Mouse (Mus musculus) right cerebral cortex, postnatal 4 days (tissue): ENCODE measurements around the gene Tmem184b.

ENCODE experiments used
- DNase-seq: peaks from one replicate; pipeline ENCODE4 v3.0.0-alpha.2; 2022

The Tmem184b gene

DNA sequence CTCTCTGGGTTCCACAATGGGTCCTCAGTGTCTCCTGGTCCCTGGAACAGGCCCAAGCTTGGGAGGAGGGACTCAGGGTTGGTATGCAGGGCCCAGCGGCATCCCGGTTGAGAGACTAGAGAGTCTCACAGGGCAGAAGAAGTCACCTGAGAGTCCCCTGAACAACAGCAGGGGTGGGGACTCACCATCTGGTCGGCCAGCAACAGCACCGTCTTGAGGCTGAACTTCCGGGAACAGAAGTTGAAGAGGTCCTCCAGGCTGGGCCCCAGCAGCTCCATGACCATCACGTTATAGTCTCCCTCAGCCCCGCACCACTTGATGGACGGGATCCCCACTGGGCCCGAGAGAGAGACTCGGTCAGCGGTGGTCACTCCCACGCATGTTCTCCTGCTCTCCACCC is 26.2 kb upstream of the Tmem184b start:
- no peak for DNase-seq

DNA sequence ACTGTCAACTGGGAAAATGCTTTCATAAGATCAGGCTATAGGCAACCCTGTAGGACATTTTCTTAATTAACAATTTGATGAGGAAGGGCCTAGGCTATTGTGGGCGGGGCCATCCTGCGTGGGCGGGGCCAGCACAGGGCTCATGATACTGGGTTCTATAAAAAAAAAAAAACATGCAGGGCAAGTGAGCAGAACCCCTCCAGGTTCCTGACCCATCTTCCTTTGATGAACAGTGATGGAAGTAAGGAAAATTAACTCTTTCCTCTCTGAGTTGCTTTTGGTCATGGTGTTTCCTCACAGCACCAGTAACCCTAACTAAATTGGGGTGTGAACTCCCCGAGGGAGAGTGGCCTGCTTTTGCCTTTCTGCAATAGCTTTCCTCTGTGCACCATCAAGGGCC is 25.2 kb upstream of the Tmem184b start:
- DNase-seq = no peak

DNA sequence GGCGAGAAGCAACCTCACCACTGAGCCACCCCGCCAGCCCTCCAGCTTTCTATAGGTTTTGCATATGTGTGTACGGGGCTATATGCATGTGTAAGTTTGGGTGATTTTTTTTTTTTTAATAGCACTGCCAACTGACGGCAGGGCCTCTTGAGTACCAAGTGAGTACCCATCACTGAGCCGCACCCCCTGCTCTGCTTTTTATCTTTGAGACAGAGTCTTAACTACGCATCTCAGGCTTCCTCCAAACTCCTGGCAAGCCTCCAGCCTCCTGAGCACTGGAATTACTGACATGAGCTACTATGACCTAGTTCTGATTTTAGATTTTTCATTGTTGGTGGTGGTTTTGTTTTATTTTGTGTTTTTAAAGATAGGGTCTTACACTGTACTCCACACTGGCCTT is 24.1 kb upstream of the Tmem184b start:
- no peak for DNase-seq

DNA sequence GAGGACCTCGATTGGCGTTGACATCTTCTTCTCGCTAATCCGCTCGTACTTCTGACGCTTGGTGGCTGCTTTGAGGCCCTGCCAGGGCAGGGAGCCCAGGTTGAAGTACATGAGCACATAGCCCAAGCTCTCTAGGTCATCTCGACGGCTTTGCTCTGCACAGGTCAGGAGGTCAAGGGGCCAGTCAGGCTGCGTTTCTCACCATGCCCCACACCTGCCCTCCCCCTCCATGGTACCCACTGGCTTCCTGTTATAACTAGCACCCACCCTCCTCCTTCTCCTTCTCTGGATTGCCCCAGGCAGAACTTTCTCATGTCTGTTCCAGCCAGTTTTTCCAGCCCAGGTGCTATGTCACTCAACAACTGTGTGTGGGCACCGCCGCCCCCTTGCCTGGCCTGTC is 22.1 kb upstream of the Tmem184b start:
- no peak for DNase-seq

DNA sequence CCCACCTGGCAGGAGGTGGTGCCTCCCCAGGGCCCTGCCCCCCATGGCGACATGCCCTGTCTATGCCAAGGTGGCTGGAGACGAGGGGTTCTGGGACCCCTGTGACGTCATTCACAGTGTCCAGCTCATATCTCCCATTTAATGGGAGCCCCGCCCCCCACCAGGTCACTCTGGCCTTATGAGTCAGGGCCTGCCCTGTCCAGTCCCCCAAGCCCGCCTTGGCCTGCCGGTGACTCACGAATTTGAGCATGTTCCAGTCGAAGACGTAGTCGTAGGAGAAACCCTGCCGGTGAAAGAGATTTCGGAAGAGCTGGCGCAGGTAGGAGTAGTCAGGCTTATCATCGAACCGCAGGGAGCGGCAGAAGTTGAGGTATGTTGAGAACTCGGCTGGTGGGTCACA is 21.2 kb upstream of the Tmem184b start:
- DNase-seq = no peak

DNA sequence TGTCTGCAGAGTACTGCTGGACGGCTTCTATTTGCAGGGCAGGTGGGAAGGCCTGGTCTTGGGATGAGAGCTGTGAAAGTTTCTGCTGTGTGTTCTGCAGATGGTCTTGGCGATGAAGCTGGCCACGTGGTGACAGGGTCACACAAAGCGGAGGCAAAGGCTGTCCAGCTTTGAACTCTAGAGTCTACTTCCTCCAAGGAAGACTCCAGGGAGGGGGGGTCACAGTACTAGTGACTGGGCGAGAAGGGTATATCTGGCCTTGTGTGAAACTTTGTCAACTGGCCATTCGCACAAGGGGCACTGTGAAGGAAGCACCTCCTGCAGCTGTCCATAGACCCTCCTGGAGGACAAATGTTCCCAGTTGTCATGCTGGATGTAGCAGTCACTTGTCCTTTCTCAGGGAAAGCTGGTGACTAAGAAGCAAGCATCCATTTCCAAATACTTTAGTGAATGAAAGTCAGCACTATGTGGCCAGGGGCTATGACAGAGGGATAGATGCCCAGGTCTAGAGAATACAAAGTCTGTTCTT is 19.4 kb upstream of the Tmem184b start:
- no peak for DNase-seq

DNA sequence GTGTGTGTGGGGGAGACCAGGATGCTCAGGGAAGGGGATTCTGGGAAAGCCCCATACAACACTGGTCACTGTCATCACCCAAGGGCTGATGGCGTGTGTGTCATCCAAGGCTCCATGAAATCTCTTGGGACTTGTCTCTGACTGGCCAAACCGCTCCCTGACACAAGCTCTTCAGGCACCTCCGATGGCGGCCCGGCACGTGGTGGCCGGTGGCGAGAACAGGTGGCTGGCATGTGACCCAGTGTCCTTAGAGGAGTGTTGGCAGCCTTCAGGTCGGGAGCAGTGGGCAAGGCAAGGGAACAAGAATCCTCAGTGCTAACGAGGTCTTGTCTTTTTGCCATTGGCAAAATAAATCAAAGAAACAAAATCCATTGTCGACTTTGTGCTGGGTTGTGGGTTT is 15.3 kb upstream of the Tmem184b start:
- no peak for DNase-seq

DNA sequence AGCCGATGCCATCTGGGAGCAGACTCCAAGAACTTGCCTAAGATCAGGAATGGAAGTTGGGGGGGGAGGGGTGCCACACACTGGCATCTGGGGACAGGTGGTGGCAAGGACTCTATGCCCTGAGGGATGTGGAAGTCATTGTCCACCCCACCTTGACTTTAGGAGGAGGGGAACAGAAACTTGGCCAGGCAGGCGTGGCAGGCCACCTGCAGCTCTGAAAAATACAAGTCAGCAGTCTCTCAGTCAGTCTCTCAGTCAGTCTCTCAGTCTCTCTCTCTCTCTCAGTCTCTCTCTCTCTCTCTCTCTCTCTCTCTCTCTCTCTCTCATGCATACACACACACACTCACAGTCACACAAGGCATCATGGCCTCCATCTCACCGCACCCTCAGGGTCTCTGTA is 14.9 kb upstream of the Tmem184b start:
- no peak for DNase-seq

DNA sequence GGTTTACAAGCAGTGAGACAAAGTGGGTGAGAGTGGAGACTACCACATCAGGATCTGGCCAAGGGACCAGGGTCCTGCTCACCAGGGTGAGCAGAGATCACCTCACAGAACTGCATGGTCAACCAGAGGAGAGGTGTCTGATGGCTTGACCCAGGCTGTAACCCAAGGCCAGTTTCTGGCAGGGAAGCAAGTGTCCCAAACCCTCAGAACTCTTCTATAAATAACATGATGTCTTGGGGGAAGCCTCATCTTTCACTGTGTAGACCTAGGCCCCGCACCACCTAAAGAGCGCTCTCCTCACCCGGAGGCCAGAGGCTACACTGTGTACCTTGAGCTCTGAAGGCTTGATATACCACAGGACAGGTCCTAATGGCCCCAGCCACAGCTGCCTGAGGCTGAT is 14.0 kb upstream of the Tmem184b start:
- DNase-seq = no peak

DNA sequence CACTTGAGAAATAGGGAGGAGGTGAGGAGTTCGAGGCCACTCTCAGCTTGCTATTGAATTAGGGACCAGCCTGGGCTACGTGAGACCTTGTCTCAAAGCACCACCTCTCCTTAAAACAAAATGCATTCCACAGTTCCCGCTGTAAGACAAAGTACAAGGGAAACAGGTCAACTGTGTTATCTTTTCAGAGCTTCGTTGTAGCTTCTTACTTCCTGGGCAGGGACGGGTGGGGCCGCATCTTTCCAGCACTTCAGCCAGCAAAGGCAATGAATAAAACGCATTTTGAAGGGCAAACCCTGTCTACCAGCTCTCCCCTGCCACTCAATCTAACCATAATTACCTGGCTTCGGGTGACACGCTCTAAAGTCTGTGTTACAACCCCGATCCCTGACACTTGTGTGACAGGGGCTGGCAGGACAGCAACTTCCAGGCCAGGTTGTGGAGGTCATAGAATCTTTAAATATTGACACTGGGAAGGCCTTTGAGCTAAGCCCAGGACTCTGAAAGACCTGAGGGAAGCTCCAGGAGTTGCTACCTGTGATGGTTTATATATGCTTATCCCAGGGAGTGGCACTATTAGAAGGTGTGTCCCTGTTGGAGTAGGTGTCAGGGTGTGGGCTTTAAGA is 13.2 kb upstream of the Tmem184b start:
- DNase-seq = no peak

DNA sequence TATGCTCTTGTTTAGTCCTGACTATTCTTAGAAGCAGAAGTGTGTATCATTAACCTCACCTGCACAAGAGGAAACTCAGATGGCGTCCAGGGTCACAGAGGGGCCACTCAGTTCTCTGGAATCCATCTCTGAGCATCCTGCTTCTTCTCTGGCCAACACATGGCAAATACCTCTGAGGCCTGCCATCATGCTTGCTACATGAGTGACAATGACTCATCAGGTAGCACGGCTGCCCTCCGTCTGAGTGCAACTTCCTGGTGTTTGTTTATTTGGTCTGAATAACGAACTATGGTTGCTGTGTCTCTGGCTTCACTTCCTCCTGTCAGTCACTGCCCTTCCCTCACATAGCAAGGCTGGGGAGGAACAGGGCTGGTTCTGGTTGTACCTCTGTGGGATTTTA is 11.1 kb upstream of the Tmem184b start:
- DNase-seq = no peak

DNA sequence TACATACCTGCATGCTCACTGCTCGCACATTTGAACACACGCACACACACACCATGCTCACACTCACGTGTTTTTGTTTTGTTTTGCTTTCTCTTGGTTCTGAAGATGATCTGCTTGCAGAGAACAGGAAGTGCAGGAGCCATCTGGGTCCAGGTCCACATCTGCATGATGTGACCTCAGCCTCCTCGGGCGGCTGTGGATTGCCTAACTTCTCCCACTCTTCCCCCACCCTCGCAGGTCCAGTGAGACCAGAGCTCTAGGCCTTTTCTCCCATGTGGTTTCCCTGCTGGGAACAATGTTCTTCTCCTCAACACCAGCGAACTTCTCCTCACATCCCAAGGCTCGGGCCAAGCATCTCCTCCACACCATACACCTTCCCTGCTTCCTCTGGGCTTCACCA is 10.4 kb upstream of the Tmem184b start:
- DNase-seq = no peak

DNA sequence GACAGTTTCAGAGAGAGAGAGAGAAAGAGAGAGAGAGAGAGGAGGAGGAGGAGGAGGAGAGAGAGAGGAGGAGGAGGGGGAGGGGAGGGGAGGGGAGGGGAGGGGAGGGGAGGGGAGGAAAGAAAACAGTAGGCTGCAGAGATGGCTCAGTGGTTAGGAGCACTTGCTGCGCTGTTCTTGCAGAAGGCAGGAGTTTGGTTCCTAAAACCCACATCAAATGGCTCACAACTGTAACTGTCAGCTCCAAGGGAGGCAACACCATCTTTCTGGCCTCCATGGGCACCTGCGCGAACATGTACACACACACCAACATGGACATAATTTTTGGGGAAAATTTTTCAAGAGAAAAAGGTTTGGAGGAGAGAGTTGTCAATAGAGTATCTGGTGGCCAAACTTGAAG is 9.8 kb upstream of the Tmem184b start:
- DNase-seq = no peak

DNA sequence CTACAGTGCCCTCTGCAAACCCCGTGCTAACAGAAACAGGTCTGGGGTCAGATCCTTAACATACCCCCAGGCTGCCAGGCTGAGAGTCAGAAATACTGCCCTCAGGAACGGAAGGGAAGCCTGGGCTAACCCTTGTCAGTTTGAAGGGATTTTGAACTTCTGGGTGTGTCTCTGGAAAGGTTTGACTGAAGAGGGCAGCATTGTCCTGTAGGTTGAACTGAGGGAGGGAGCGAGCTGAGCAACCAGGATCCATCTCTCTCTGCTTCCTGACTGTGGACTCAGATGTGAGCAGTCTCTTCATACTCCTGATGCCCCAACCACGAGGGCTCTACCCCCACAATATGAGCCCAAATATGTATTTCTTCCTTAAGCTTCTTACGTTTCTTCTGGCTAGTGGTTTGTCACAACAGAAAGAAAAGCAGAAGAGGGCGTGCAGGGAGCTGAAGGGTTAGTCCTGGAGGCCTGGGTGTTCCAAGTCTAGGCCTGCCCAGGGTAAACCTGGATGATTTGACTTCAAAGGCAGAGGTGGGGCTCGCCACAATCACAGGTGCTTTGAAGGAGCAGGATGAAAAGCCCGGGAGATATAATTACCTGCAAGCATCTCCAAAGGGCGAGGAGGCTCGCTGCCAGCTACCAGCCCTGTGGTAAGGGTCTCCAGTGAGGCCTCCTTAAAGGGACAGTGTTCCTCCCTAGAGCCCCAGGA is 8.1 kb upstream of the Tmem184b start:
- DNase-seq = no peak

DNA sequence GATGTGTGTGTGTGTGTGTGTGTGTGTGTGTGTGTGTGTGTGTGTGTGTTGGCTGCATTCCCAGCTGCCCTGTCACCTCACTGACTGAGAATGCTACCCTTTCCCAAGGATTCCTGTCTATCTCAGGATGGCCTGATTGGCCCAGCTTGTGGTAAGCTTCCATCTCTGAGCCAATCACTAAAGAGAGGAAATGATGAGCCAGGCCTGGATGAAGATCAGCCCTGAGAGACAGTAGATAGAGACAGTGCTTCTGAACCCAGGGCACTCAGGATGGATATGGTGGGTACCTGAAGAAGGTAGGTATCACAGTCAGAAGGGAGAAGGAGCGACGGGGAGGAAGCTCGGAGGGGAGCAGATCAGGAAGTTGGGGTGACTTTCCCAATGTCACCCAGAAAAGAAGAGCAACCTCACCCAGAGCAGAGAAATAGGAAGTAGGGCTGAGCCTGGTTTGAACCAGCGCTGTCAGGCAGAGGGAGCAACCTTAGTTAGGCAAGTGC is 5.8 kb upstream of the Tmem184b start:
- no peak for DNase-seq

DNA sequence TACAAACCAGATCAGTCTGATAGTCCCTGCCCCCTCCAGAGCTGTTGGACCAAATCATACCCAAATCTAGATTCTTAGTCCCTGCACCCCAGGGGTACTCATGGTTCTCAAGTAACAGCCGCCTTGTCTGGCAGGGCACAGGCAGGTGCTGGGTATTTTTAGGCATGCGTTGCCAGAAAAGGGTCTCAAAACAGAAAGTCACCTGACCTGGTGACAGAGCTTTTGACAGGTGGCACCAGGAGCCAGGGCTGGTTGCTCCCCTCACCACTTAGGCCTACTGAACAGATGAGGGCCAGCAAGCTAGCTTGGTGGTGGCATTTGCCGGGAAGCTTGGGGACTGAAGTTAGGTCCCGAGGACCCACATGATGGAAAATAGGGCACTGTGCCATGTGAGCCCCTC is 3.2 kb upstream of the Tmem184b start:
- DNase-seq = no peak

DNA sequence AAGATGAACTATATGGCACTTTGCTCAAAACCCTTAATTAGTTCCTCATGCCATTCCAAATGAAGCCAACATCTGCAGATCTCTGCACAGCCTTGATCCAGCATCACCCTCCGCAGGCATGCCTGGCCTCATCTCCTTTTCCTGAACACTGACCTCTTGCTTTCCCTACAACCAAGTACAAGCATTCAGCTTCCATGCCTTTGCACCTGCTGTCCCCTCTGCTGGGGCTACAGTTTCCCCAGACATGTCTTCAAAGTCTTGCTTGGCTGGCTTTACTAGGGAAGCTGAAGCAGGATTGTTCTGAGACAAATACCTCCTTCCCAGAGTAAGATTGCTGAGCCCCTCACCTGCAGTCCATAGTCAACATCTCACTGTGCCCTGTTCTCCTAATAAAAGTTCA is 908 bp upstream of the Tmem184b start:
- DNase-seq = no peak

DNA sequence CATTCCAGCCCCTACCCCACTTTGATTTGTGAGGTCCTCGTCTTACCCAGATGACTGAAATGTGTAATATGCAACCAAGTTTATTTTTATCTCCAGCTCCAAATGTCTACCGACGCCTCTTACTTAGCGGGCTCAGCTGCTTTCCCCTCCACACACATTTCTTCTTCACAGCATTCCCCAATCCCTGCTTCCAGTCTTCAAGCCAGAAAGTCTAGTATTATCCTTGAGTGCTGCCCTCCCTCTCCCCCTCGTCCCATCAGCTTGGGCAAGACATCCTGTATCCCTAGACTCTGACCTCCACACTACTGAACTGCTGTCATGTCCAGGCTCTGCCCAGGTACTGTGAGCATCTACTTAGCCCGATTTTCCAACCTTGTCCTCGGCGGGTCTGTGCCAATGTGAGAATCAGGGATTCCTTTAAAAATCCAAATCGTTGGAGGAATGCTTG is 418 bp upstream of the Tmem184b start:
- DNase-seq = no peak

DNA sequence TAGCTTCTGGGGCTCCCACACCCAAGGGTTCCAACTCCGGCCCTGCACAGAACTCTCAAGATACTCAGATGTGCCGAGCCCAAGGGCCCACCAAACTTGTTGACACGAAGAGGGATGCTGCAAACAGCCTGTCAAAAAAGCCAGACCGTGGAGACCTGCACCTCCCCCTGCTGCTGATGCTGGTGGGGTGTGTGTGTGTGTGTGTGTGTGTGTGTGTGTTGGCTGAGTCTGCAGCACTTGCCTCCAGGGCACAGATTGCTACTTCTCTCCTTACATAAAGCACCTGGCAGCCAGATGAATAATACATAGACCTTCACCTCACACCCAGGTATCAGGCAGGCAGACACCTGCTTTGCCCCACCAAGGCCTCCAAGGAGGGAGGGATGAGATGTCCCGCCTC is 1.2 kb downstream of the Tmem184b start:
- no peak for DNase-seq

DNA sequence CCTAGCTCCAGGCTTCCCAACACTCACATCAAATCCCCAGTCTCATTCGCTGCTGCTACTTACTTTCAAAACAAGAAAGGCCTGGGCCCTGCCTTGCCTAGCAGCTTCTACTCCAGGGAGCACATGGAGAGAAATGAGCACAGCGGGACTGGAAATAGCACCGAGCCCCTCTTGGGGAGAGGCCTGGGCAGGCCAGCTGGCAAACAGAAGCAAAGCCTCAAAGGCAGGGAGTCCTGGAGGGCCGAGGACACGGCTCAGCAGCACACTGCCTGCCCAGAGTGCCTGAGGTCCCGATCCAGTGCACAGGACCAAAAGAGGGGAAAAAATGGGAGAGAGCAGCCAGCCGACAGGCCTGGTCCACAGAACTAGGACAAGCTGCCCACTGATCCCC is 2.4 kb downstream of the Tmem184b start:
- DNase-seq = no peak

DNA sequence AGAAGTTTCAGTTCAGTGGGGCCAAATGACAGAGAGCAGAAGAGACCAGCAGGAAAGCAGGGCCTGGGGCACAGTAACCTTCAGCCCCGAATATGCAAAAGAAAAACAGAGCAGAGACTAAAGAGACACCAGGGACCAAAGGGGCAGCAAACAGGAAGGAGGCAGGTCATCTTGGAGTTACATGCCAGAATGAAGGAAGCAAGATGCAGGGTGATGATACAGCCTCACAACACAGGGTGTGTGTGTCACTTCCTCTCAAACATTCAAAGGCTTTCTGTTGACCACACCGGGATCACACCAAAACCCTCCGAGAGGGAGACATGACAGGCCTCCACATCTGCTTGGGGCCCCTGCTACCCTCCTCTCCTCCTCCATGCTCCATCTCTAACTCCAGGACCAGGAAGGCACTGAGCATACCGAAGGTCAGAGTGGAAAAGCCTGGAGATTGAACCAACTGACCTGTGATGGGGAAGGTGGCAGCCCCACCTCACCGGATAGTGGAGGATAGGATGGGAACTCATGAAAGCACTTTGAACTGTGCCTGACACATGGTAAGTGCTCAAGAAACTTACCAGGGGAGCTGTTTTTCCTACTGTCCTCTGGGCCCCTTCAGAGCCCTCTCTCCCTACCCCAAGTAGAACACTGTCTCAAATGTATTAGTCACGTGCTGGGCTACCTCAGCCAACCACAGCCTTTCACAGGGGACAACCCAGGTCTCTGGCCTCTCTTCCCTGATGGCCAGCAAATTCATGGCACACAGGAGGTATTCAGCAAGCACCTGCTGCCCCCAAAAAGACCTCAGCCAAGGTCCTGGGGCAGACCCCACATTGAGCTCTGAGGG is 3.0 kb downstream of the Tmem184b start:
- no peak for DNase-seq

DNA sequence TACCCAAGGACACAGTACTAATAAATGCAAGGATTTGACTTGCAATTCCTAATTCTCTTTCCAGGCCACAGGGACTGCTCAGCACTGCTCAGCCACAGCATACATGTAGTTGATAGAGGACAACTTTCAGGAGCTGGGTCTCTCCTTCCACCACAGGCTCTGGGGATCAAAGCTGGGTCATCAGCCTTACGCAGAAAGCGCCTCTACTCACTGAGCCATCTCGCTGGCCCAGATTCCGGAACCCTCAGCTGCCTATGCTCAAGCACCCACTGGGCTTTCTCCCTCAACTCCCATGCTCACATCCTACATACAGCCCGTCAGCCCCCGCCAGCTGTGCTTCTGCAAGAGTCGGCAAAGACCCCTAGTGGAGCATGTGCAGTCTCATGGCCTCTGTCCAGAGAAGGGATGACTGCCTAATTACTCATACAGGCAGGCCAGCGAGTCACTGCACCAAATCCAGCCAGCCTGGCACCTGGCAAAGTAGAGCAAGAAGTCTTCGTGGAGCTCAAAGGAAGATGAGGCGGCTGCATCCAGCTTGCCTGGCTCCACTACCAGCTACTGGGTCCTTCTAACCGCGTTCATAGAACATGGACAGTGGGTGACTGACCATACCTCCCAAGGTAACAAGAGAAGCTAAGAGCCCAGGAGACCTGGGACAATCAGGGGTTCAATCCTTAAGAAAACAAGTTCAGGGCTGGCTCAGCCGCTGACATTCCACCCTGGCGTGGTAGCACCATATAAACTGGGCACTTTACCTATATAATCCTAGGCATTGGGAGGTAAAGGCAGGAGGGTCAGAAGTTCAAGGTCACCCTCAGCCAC is 3.9 kb downstream of the Tmem184b start:
- DNase-seq = no peak

DNA sequence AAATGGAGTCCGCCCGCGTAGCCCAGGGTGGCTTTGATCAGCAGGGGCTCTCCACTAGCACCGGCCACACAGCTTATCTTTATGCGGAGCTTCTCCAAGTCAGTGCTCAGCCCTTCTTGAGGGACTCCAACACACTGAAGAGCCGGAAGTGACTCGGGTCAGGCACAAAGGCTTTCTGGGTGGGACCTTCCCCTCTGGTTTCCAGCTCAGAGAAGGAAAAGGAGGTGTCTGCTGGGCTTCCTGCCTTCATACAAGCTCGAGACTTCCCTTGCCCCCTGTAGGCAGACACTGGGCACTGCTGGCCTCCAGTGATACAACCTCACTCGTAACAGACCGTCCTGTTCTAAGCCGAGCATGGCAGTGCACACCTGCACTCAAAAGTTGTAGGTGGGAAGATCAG is 6.6 kb downstream of the Tmem184b start:
- DNase-seq = no peak
